Mouse (Mus musculus) MEL (cell line): ENCODE data around the gene Cadm2.

Experiments used
- CHD1 ChIP-seq: IDR thresholded peaks from 2 replicates; pipeline ENCODE4 v1.6.1; 2012; ENCODE audit warnings: low read depth, mild to moderate bottlenecking, inconsistent platforms, low read length, improper control_type of control experiment
- CTCF ChIP-seq, 3 experiments: IDR thresholded peaks in 2 of 3; conservative IDR thresholded peaks in 1 of 3; 2 replicates each; pipeline ENCODE4 v1.5.1; 2011 to 2012; ENCODE audit warnings: low read length in 3 of 3, low read depth in 2 of 3, mild to moderate bottlenecking in 2 of 3, improper control_type of control experiment in 1 of 3, inconsistent platforms in 1 of 3, mixed read lengths in 1 of 3, moderate library complexity in 1 of 3; ENCODE audit not compliant: control insufficient read depth in 1 of 3, insufficient read depth in 1 of 3, poor library complexity in 1 of 3, severe bottlenecking in 1 of 3
- E2F4 ChIP-seq: IDR thresholded peaks from 2 replicates; pipeline ENCODE4 v1.6.1; 2011; ENCODE audit warnings: low read depth, low read length, improper control_type of control experiment, borderline replicate concordance
- GATA1 ChIP-seq: IDR thresholded peaks from 2 replicates; pipeline ENCODE4 v1.6.1; 2011; ENCODE audit warnings: low read depth, low read length, improper control_type of control experiment
- KAT2A ChIP-seq: conservative IDR thresholded peaks from 2 replicates; pipeline ENCODE4 v1.6.1; 2012; ENCODE audit warnings: low read depth, low read length, improper control_type of control experiment, inconsistent platforms
- MAX ChIP-seq: IDR thresholded peaks from 2 replicates; pipeline ENCODE4 v1.6.1; 2011; ENCODE audit warnings: low read length, improper control_type of control experiment
- NELFE ChIP-seq: IDR thresholded peaks from 2 replicates; pipeline ENCODE4 v1.6.1; 2011; ENCODE audit warnings: low read depth, low read length, improper control_type of control experiment
- POLR2A ChIP-seq, 2 experiments: IDR thresholded peaks; 2 replicates each; pipeline ENCODE4 v1.6.1; 2011 to 2012; ENCODE audit warnings: low read length in 2 of 2, mild to moderate bottlenecking in 2 of 2, control low read depth in 1 of 2, improper control_type of control experiment in 1 of 2, low read depth in 1 of 2, moderate library complexity in 1 of 2; ENCODE audit not compliant: control insufficient read depth in 1 of 2, insufficient read depth in 1 of 2, poor library complexity in 1 of 2
- POLR2AphosphoS2 ChIP-seq: IDR thresholded peaks from 2 replicates; pipeline ENCODE4 v1.6.1; 2011; ENCODE audit warnings: low read length, improper control_type of control experiment
- TCF12 ChIP-seq: IDR thresholded peaks from 2 replicates; pipeline ENCODE4 v1.6.1; 2014; ENCODE audit warnings: low read depth, mild to moderate bottlenecking, inconsistent platforms, low read length, improper control_type of control experiment, moderate library complexity
- UBTF ChIP-seq: IDR thresholded peaks from 2 replicates; pipeline ENCODE4 v1.6.1; 2012; ENCODE audit warnings: low read depth, mild to moderate bottlenecking, inconsistent platforms, low read length, improper control_type of control experiment, moderate library complexity, borderline replicate concordance; ENCODE audit not compliant: insufficient read depth
- USF1 ChIP-seq: IDR thresholded peaks from 2 replicates; pipeline ENCODE4 v1.6.1; 2014; ENCODE audit warnings: low read depth, mild to moderate bottlenecking, inconsistent platforms, low read length, improper control_type of control experiment, moderate library complexity

GRCm38 (mm10) chr16:66871201-66871600, 749.5 kb downstream of the Cadm2 start:
- TF ChIP-seq CTCF (IDR thresholded peaks at IDR 0.05 in 2 of 3, conservative IDR thresholded peaks at IDR 0.05 in 1 of 3; ENCODE audit: control insufficient read depth in 1 of 3, insufficient read depth in 1 of 3, low read depth in 2 of 3, low read length in 3 of 3, poor library complexity in 1 of 3, severe bottlenecking in 1 of 3) (no peak), POLR2A (IDR thresholded peaks at IDR 0.05; ENCODE audit: control insufficient read depth in 1 of 2, insufficient read depth in 1 of 2, low read depth in 1 of 2, low read length in 2 of 2, poor library complexity in 1 of 2) (no peak), GATA1 (no peak), NELFE (no peak), KAT2A (no peak), TCF12 (no peak), UBTF (no peak), E2F4 (no peak), CHD1 (no peak), MAX (no peak), POLR2AphosphoS2 (no peak), USF1 (no peak)
